Mouse (Mus musculus): Measurements from ENCODE around the gene Cib2.
"Not testable (repeated sequence)": the region's sequence is repeated elsewhere in the genome, so short reads cannot be mapped to it uniquely, and the experiment has no call there.

DNA sequence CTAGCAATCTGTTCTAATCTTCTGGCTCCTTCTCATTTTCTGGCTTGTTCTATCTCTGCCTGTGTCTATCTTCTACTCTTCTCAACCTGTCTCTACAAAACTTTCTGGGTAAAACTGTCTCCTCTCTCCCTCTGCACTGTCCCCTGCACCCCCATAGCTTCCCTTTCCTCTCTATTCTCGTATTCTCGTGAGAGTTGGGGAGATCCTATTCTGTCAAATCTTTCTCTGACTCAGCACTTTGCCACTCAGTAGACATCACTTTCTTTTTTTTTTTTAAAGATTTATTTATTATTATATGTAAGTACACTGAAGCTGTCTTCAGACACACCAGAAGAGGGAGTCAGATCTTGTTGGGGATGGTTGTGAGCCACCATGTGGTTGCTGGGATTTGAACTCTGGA is 24.1 kb upstream of the Cib2 start:
- TF ChIP-seq CTCF, POLR2A (IDR thresholded peaks at IDR 0.05; ENCODE audit: extremely low read depth, insufficient read depth, low read length): not testable (repeated sequence)

Measured in cortical plate, adult 2 months (tissue).